23 mouse cellular contexts compared by ENCODE assay signal in genomic region chr9:87984910-87985309, GRCm38 (mm10).
DNase-seq lines count a peak whose midpoint lies in the region; ATAC-seq and TF ChIP-seq lines count a peak whose summit lies in the region.
"Had no signal": no experiment of that assay in that cellular context is flagged by ENCODE, and none has a peak within 500 bp of the region (broad histone marks: within the 10 kb centered on the region; RNA-seq: fewer than 3 reads in every experiment).

No protein-coding gene starts in this region.

- no peak for DNase-seq in forebrain, embryonic 11.5 days (ENCODE audit: low spot score)
- DNase-seq in brain, embryonic 14.5 days (ENCODE audit: low read depth): peak; percentile 64
- DNase-seq in embryonic facial prominence, embryonic 10.5 days (ENCODE audit: low spot score): peak; percentile 55
- DNase-seq in hindlimb bud, embryonic 11.5 days (ENCODE audit: extremely low spot score, low read depth, low spot score): peak; percentile 90
- no peak for DNase-seq in c-Kit-positive CD71-positive TER-119-positive erythroid progenitor cells, embryonic 14.5 days (ENCODE audit: low spot score)
- DNase-seq in left cerebral cortex, adult 8-10 months (ENCODE audit: low spot score in 2 of 2): no peak
- DNase-seq: adrenal gland, postnatal 14 days; cerebellum, adult 18-20 months; gastrocnemius, postnatal 25 days; heart, adult 2 months; kidney, adult 18-20 months; kidney, postnatal 10 days; lung, postnatal 10 days had no signal

- no peak overlapping the region for H3K9ac ChIP-seq in forebrain, embryonic 11.5 days (ENCODE audit: low read length)
- no peak overlapping the region for H3K9ac ChIP-seq in forebrain, embryonic 12.5 days
- no peak overlapping the region for H3K9ac ChIP-seq in heart, embryonic 12.5 days
- H3K9ac ChIP-seq: heart, embryonic 15.5 days; limb, embryonic 15.5 days; liver, embryonic 15.5 days had no signal

- no peaks in the 10 kb centered on the region for H3K27me3 ChIP-seq in forebrain, embryonic 11.5 days (ENCODE audit: control insufficient read depth, insufficient read depth, low read length)
- H3K27me3 ChIP-seq in forebrain, embryonic 12.5 days: no peaks in the 10 kb centered on the region
- H3K27me3 ChIP-seq in embryonic facial prominence, embryonic 10.5 days (replicated peaks; ENCODE audit: low read depth, poor library complexity, severe bottlenecking): no peaks in the 10 kb centered on the region
- no peaks in the 10 kb centered on the region for H3K27me3 ChIP-seq in heart, embryonic 12.5 days (replicated peaks)
- H3K27me3 ChIP-seq: heart, embryonic 15.5 days; limb, embryonic 15.5 days; liver, embryonic 15.5 days; megakaryocyte, embryonic 14.5 days had no signal

- 65% methylated on average over 3 of the region's 3 CpGs for WGBS in forebrain, embryonic 11.5 days
- WGBS in forebrain, embryonic 12.5 days: 74% methylated on average over 3 of the region's 3 CpGs
- 43% methylated on average over 3 of the region's 3 CpGs for WGBS in embryonic facial prominence, embryonic 10.5 days
- 85% methylated on average over 3 of the region's 3 CpGs for WGBS in heart, embryonic 12.5 days

- H3K4me3 ChIP-seq in forebrain, embryonic 11.5 days (ENCODE audit: low read depth, low read length): no peak overlapping the region
- H3K4me3 ChIP-seq in forebrain, embryonic 12.5 days (replicated peaks): no peak overlapping the region
- H3K4me3 ChIP-seq in embryonic facial prominence, embryonic 10.5 days: no peak overlapping the region
- H3K4me3 ChIP-seq in heart, embryonic 12.5 days: no peak overlapping the region
- H3K4me3 ChIP-seq: erythroblast, embryonic 14.5 days; heart, adult 2 months; heart, embryonic 15.5 days; limb, embryonic 15.5 days; liver, embryonic 15.5 days; megakaryocyte, embryonic 14.5 days had no signal

- H3K4me2 ChIP-seq in forebrain, embryonic 11.5 days (ENCODE audit: low read depth, low read length, severe bottlenecking): no peak overlapping the region
- H3K4me2 ChIP-seq in forebrain, embryonic 12.5 days: no peak overlapping the region
- H3K4me2 ChIP-seq in heart, embryonic 12.5 days: no peak overlapping the region
- H3K4me2 ChIP-seq: heart, embryonic 15.5 days; limb, embryonic 15.5 days; liver, embryonic 15.5 days had no signal

- no peak for TF ChIP-seq POLR2A in brain, embryonic 14.5 days (IDR thresholded peaks at IDR 0.05; ENCODE audit: borderline replicate concordance, extremely low read depth, insufficient read depth, insufficient read length, poor library complexity, severe bottlenecking)

- TF ChIP-seq CTCF in brain, embryonic 14.5 days (IDR thresholded peaks at IDR 0.05; ENCODE audit: borderline replicate concordance, extremely low read depth, insufficient read depth, insufficient read length): no peak

- no peaks in the 10 kb centered on the region for H3K9me3 ChIP-seq in forebrain, embryonic 11.5 days (ENCODE audit: control insufficient read depth, low read length)
- H3K9me3 ChIP-seq in forebrain, embryonic 12.5 days: no peaks in the 10 kb centered on the region
- no peaks in the 10 kb centered on the region for H3K9me3 ChIP-seq in embryonic facial prominence, embryonic 10.5 days
- H3K9me3 ChIP-seq in heart, embryonic 12.5 days (replicated peaks): peaks cover 3% of the 10 kb centered on the region; the same call in 1 of the 2 replicates
- H3K9me3 ChIP-seq: heart, embryonic 15.5 days; limb, embryonic 15.5 days; liver, embryonic 15.5 days; megakaryocyte, embryonic 14.5 days had no signal

- no peaks in the 10 kb centered on the region for H3K36me3 ChIP-seq in forebrain, embryonic 11.5 days (ENCODE audit: control insufficient read depth, insufficient read depth, low read length)
- no peaks in the 10 kb centered on the region for H3K36me3 ChIP-seq in forebrain, embryonic 12.5 days (replicated peaks)
- no peaks in the 10 kb centered on the region for H3K36me3 ChIP-seq in embryonic facial prominence, embryonic 10.5 days (replicated peaks)
- H3K36me3 ChIP-seq in heart, embryonic 12.5 days: no peaks in the 10 kb centered on the region
- H3K36me3 ChIP-seq: G1E; heart, embryonic 15.5 days; limb, embryonic 15.5 days; liver, embryonic 15.5 days had no signal

- H3K27ac ChIP-seq in forebrain, embryonic 11.5 days (ENCODE audit: low read depth, low read length): no peak overlapping the region
- no peak overlapping the region for H3K27ac ChIP-seq in forebrain, embryonic 12.5 days
- H3K27ac ChIP-seq in embryonic facial prominence, embryonic 10.5 days (replicated peaks): no peak overlapping the region
- no peak overlapping the region for H3K27ac ChIP-seq in heart, embryonic 12.5 days (ENCODE audit: poor library complexity, severe bottlenecking)
- H3K27ac ChIP-seq: heart, adult 2 months; heart, embryonic 15.5 days; limb, embryonic 15.5 days; liver, embryonic 15.5 days; stomach, postnatal 0 days had no signal

- ATAC-seq in forebrain, embryonic 11.5 days (replicated peaks; ENCODE audit: low FRiP score): 0 out of 2 replicates have a peak, but pooled peaks have one; percentile 21
- no peak for ATAC-seq in forebrain, embryonic 12.5 days (ENCODE audit: low FRiP score)
- ATAC-seq in heart, embryonic 12.5 days (ENCODE audit: insufficient number of reproducible peaks, low FRiP score): no peak
- ATAC-seq: activated CD4-positive, CD25-positive, alpha-beta regulatory T cell, adult 4 months had no signal

- H3K4me1 ChIP-seq in forebrain, embryonic 11.5 days (replicated peaks; ENCODE audit: control insufficient read depth, insufficient read depth, low read length): no peaks in the 10 kb centered on the region
- no peaks in the 10 kb centered on the region for H3K4me1 ChIP-seq in forebrain, embryonic 12.5 days
- no peaks in the 10 kb centered on the region for H3K4me1 ChIP-seq in embryonic facial prominence, embryonic 10.5 days
- no peaks in the 10 kb centered on the region for H3K4me1 ChIP-seq in heart, embryonic 12.5 days (replicated peaks)
- H3K4me1 ChIP-seq: heart, embryonic 15.5 days; limb, embryonic 15.5 days; liver, embryonic 15.5 days; megakaryocyte, embryonic 14.5 days had no signal

Comparison
In these comparisons a context has a peak if more than half of its experiments do, and no peak if none do; other contexts are left out.
1. DNase-seq: peak in brain, embryonic 14.5 days (single experiment), embryonic facial prominence, embryonic 10.5 days (single experiment) and hindlimb bud, embryonic 11.5 days (single experiment); none in forebrain, embryonic 11.5 days (single experiment), c-Kit-positive CD71-positive TER-119-positive erythroid progenitor cells, embryonic 14.5 days (single experiment) and left cerebral cortex, adult 8-10 months (0 of 2).